Mouse (Mus musculus): ENCODE measurements around the gene Alad. TPM values are rescaled to one million over a fixed set of nuclear protein-coding genes. Genes with fewer than 3 reads are reported as not detected.

The Alad gene
- 28.8 and 35.6 TPM in 2 replicates for total RNA-seq (2017)

- ATAC-seq (replicated peaks in 1 of 2; ENCODE audit: insufficient read depth in 1 of 2, low FRiP score in 2 of 2, low TSS enrichment in 1 of 2, low read depth in 1 of 2, poor library complexity in 2 of 2, severe bottlenecking in 2 of 2), result peak; percentile 38
Measured at GRCm38 (mm10) chr4:62519849-62520233, at the start of gene Alad. Alad (minus strand) TSS chr4:62519918.

GRCm38 (mm10) chr4:62568359-62568758 is 48.6 kb upstream of the Alad start:
- no peak for ATAC-seq (replicated peaks in 1 of 2; ENCODE audit: insufficient read depth in 1 of 2, low FRiP score in 2 of 2, low TSS enrichment in 1 of 2, low read depth in 1 of 2, poor library complexity in 2 of 2, severe bottlenecking in 2 of 2)

GRCm38 (mm10) chr4:62567696-62568095 is 48.0 kb upstream of the Alad start:
- ATAC-seq (replicated peaks in 1 of 2; ENCODE audit: insufficient read depth in 1 of 2, low FRiP score in 2 of 2, low TSS enrichment in 1 of 2, low read depth in 1 of 2, poor library complexity in 2 of 2, severe bottlenecking in 2 of 2), result no peak

GRCm38 (mm10) chr4:62566530-62566929 is 46.8 kb upstream of the Alad start:
- no peak for ATAC-seq (replicated peaks in 1 of 2; ENCODE audit: insufficient read depth in 1 of 2, low FRiP score in 2 of 2, low TSS enrichment in 1 of 2, low read depth in 1 of 2, poor library complexity in 2 of 2, severe bottlenecking in 2 of 2)

- no peak for ATAC-seq (replicated peaks in 1 of 2; ENCODE audit: insufficient read depth in 1 of 2, low FRiP score in 2 of 2, low TSS enrichment in 1 of 2, low read depth in 1 of 2, poor library complexity in 2 of 2, severe bottlenecking in 2 of 2)
Measured at GRCm38 (mm10) chr4:62562006-62562405, 42.3 kb upstream of the Alad start.

GRCm38 (mm10) chr4:62561630-62562001 is 41.9 kb upstream of the Alad start:
- ATAC-seq (replicated peaks in 1 of 2; ENCODE audit: insufficient read depth in 1 of 2, low FRiP score in 2 of 2, low TSS enrichment in 1 of 2, low read depth in 1 of 2, poor library complexity in 2 of 2, severe bottlenecking in 2 of 2), result no peak; a peak in 1 of 4 replicates

GRCm38 (mm10) chr4:62560963-62561629 is 41.4 kb upstream of the Alad start:
- peak; percentile 90 to 91 for ATAC-seq (replicated peaks in 1 of 2; ENCODE audit: insufficient read depth in 1 of 2, low FRiP score in 2 of 2, low TSS enrichment in 1 of 2, low read depth in 1 of 2, poor library complexity in 2 of 2, severe bottlenecking in 2 of 2)

- no peak for ATAC-seq (replicated peaks in 1 of 2; ENCODE audit: insufficient read depth in 1 of 2, low FRiP score in 2 of 2, low TSS enrichment in 1 of 2, low read depth in 1 of 2, poor library complexity in 2 of 2, severe bottlenecking in 2 of 2)
Measured at GRCm38 (mm10) chr4:62559797-62560329, 40.1 kb upstream of the Alad start, which contains the start of gene Rgs3. Rgs3 (plus strand) TSS chr4:62559847.

- ATAC-seq (replicated peaks in 1 of 2; ENCODE audit: insufficient read depth in 1 of 2, low FRiP score in 2 of 2, low TSS enrichment in 1 of 2, low read depth in 1 of 2, poor library complexity in 2 of 2, severe bottlenecking in 2 of 2), result no peak
Measured at GRCm38 (mm10) chr4:62557436-62557835, 37.7 kb upstream of the Alad start.

GRCm38 (mm10) chr4:62551966-62552365 is 32.2 kb upstream of the Alad start:
- no peak for ATAC-seq (replicated peaks in 1 of 2; ENCODE audit: insufficient read depth in 1 of 2, low FRiP score in 2 of 2, low TSS enrichment in 1 of 2, low read depth in 1 of 2, poor library complexity in 2 of 2, severe bottlenecking in 2 of 2)

GRCm38 (mm10) chr4:62544801-62545200 is 25.1 kb upstream of the Alad start:
- no peak for ATAC-seq (replicated peaks in 1 of 2; ENCODE audit: insufficient read depth in 1 of 2, low FRiP score in 2 of 2, low TSS enrichment in 1 of 2, low read depth in 1 of 2, poor library complexity in 2 of 2, severe bottlenecking in 2 of 2)

- no peak for ATAC-seq (replicated peaks in 1 of 2; ENCODE audit: insufficient read depth in 1 of 2, low FRiP score in 2 of 2, low TSS enrichment in 1 of 2, low read depth in 1 of 2, poor library complexity in 2 of 2, severe bottlenecking in 2 of 2)
Measured at GRCm38 (mm10) chr4:62543782-62544181, 24.1 kb upstream of the Alad start.

GRCm38 (mm10) chr4:62541802-62542201 is 22.1 kb upstream of the Alad start:
- ATAC-seq (replicated peaks in 1 of 2; ENCODE audit: insufficient read depth in 1 of 2, low FRiP score in 2 of 2, low TSS enrichment in 1 of 2, low read depth in 1 of 2, poor library complexity in 2 of 2, severe bottlenecking in 2 of 2), result no peak

- no peak for ATAC-seq (replicated peaks in 1 of 2; ENCODE audit: insufficient read depth in 1 of 2, low FRiP score in 2 of 2, low TSS enrichment in 1 of 2, low read depth in 1 of 2, poor library complexity in 2 of 2, severe bottlenecking in 2 of 2)
Measured at GRCm38 (mm10) chr4:62533729-62534128, 14.0 kb upstream of the Alad start.

GRCm38 (mm10) chr4:62527655-62528054 is 7.9 kb upstream of the Alad start:
- no peak for ATAC-seq (replicated peaks in 1 of 2; ENCODE audit: insufficient read depth in 1 of 2, low FRiP score in 2 of 2, low TSS enrichment in 1 of 2, low read depth in 1 of 2, poor library complexity in 2 of 2, severe bottlenecking in 2 of 2)

GRCm38 (mm10) chr4:62526256-62526655 is 6.5 kb upstream of the Alad start:
- ATAC-seq (replicated peaks in 1 of 2; ENCODE audit: insufficient read depth in 1 of 2, low FRiP score in 2 of 2, low TSS enrichment in 1 of 2, low read depth in 1 of 2, poor library complexity in 2 of 2, severe bottlenecking in 2 of 2), result no peak

- no peak for ATAC-seq (replicated peaks in 1 of 2; ENCODE audit: insufficient read depth in 1 of 2, low FRiP score in 2 of 2, low TSS enrichment in 1 of 2, low read depth in 1 of 2, poor library complexity in 2 of 2, severe bottlenecking in 2 of 2)
Measured at GRCm38 (mm10) chr4:62525489-62525811, 5.7 kb upstream of the Alad start.

GRCm38 (mm10) chr4:62524651-62525488 is 5.2 kb upstream of the Alad start, which contains the start of the genes Pole3 and 4933430I17Rik:
Pole3 (minus strand) TSS chr4:62525068.
4933430I17Rik (plus strand) TSS chr4:62525369.
- peak; percentile 96 for ATAC-seq (replicated peaks in 1 of 2; ENCODE audit: insufficient read depth in 1 of 2, low FRiP score in 2 of 2, low TSS enrichment in 1 of 2, low read depth in 1 of 2, poor library complexity in 2 of 2, severe bottlenecking in 2 of 2)

Data from hematopoietic stem cell, adult 5-6 weeks (primary cell).